Mouse (Mus musculus) adrenal gland, adult 18-20 months (tissue): ENCODE results near the gene Cdh16. TPM values are rescaled to one million over a fixed set of nuclear protein-coding genes. Genes with fewer than 3 reads are reported as not detected.
"Not testable (repeated sequence)": the region's sequence is repeated elsewhere in the genome, so short reads cannot be mapped to it uniquely, and the experiment has no call there.

Experiments
- DNase-seq, 2 experiments: peaks; one replicate each; pipeline ENCODE4 v3.0.0; 2021 to 2022; ENCODE audit warnings: low spot score in 2 of 2
- total RNA-seq, 2 experiments: library from RNA; stranded (reverse); gene quantifications; 1 replicate in 1 of 2; 2 replicates in 1 of 2; pipeline ENCODE4 v1.2.3; 2021

Gene Cdh16
- total RNA-seq, 2 experiments from 2014 or later: 0.86 TPM; not detected in 1

- no peak for DNase-seq
Measured at GRCm38 (mm10) chr8:104584522-104584921, 39.7 kb downstream of the Cdh16 start.

DNA sequence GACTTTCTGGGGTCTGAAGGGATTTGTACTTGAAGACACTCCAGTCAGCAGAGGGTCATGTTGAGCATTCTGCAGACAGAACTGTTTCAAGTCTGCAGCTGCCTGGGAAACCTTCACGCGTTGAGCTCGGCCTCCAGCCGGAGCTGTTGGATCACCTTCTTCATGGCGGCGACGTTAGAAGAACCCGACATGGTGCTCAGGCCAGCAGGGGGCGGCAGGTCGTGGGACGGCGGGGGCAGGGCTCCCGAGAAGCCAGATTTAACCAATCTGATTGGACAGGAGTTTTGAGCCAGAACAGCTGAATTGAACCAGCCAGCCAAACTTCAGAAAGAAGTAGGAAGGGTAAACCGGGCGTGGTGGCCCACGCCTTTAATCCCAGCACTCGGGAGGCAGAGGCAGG, 46.6 kb downstream of the Cdh16 start:
- not testable (repeated sequence) for DNase-seq

DNA sequence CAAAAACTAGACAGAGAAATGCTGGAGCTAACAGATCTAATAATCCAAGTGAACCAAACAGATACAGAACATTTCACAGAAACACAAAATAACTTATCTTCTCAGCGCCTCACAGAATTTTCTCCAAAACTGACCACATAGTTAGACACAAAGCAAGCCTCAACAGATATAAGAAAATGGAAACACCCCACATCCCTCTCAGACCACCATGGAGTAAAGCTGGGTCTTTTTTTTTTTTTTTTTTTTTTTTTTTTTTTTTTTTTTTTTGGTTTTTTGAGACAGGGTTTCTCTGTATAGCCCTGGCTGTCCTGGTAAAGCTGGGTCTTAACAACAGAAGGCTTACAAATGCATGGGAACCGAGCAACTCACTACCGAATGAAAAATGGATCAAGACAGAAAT, 47.4 kb downstream of the Cdh16 start:
- no peak for DNase-seq

DNA sequence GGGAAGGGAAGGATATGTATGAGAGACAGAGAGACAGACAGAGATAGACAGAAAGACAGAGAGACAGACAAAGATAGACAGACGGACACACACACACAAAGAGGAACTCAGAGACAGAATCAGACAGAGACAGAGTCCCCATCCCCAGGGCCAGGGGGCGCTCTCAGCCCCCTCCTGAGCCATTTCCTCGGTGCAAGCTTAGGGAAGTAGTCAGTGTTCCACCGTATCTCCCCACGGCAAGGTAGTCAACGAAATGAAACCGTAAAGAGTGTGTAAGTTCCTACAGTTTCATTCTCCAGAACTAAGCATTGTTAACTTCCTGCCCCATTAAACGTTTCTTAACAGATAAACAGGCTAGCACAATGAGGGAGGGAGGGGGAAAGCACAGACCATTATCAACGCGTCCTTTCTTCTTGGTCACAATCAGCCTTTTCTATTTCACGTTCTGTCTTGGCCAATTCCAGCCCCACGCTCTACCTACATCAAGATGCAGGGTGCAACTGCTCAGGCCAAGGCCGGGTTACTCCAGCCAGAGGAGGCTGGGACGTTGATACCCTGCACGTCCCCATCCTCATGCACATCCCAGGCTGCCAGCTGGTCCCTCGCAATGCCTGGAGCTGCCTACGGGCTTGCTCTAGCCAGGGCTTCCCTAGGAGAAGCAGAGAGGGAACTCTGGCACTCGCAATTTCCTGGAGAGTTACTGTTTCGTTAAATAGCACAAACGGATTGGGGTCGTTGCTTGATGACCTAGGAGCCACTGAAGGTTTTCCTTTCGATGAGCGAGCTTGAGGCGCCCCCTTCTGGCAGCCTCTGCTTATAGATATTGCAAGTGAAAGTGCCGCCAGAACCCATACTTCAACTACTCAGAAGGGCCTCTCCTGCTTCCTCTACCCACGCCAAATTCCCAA, 53.5 kb downstream of the Cdh16 start:
- DNase-seq: peak; percentile 79 to 86

DNA sequence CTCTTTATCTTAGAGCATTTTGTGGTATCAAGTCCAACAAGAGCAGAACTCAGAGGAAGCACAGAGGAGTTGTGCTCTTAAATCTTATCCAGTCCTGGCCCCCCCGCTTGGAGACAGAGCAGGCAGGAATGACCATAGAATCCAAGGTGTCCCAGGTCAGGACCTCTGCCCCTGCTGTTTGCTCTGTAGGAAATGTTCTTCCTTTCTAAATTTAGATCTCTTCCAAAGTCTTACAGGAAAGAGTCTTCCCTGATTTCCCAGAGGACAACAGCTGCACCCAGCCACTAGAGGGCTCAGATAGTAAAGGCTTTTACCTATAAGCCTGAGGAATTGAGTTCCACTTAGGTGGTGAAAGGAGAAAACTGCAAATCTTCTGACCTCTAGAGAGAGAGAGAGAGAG, 54.6 kb downstream of the Cdh16 start:
- peak in 1 of 2 experiments; percentile 30 for DNase-seq

DNA sequence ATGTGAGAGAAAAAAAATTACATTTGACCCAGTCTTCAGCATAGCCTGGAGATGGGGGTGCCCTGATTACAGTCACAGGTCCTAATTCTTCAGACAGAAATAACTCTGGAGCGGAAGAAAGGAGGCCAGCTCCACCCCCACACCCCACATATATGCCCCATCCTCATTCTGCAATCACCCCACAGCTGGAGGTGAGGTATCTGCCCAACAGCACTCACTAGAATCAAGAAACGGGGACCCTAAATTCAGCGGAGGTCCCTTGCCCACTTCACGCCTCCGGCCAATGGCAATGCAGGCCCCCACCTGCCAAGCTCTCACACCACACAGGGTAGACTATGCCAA, 58.8 kb downstream of the Cdh16 start:
- no peak for DNase-seq

DNA sequence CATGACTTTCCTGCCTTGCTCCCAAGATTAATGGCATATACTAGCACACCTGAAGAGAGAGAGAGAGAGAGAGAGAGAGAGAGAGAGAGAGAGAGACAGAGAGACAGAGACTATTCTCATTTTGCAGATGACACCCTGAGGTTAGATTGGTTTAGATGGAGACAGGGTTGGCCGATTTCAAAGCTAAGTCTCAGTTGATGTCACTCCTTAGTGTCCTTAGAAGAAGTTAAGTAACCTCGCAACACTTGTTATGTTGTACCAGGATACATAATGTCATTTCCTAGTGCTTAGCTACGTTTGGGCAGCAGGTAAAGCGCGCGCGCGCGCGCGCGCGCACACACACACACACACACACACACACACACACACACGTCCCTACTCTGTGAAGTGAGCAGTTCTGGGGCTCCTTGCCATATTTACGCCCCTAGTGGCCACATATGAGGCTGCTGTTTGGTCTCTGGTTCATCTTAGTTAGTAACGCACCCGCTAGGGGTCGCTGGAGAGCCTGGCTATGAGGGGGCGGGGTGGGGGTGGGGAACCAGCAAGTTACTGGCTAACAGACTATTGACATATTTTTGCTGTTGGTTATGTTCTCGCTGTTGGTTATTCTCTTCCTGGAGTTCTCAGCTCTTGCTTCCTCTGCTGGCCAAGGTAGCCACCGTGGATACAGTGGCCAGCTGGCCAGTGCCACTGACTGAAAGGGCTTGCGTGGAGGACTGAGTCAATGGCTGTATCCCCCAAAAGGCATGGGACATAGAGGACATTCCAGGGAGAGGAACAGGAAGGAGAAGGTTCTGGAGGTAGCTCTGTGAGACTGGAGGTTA, 59.4 kb downstream of the Cdh16 start:
- DNase-seq: peak; percentile 71 to 82

DNA sequence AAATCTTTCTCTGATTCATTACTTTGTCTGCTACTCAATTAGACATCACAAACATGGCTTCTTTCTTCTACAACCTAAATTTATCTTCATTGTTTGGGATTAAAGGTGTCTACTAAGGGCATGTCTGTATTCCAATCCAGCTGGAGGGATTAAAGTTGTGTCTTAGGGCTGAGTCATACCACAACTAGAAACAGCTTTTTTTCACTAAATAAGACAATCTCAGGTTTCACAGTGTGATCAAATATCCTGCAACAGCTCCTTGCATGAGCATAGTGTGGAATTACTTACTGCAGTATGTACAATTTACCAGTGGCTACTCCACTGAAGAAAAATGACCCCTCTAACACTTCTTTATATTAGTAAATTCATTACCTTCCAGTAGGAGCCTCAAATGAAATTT, 63.5 kb downstream of the Cdh16 start:
- no peak for DNase-seq

GRCm38 (mm10) chr8:104557226-104557625, 67.0 kb downstream of the Cdh16 start:
- no peak for DNase-seq

GRCm38 (mm10) chr8:104555191-104555590, 69.0 kb downstream of the Cdh16 start:
- DNase-seq: no peak

Other genes starting within 250 kb of the Cdh16 start
- gene Cmtm4, start 228.6 kb downstream of the Cdh16 start, total RNA-seq: 10 to 100 TPM; 39.6 to 44.5 TPM
- gene Dync1li2, start 181.3 kb downstream of the Cdh16 start, total RNA-seq: 100 to 1,000 TPM; 113 to 159 TPM
- gene Terb1, start 114.5 kb downstream of the Cdh16 start, total RNA-seq: under 1 TPM in 1 of 2 experiments, not detected in 1; 0.19 TPM
- gene Nae1, start 89.8 kb downstream of the Cdh16 start, total RNA-seq: 10 to 100 TPM; 31.2 to 38.1 TPM
- 1 to 10 TPM; 1.6 to 3.1 TPM for gene Car7, start 89.7 kb downstream of the Cdh16 start, total RNA-seq
- gene Pdp2, start 32.9 kb downstream of the Cdh16 start, total RNA-seq: 10 to 100 TPM; 34.8 to 34.9 TPM
- 1 to 10 TPM; 2.7 to 9.4 TPM for gene Rrad, start 6.9 kb upstream of the Cdh16 start, total RNA-seq
- 10 to 100 TPM; 40.7 to 50.0 TPM for gene Ciao2b, start 17.6 kb upstream of the Cdh16 start, total RNA-seq
- gene Ces2a, start 109.6 kb upstream of the Cdh16 start, total RNA-seq: not detected
- gene Ces2b, start 207.2 kb upstream of the Cdh16 start, total RNA-seq: under 1 TPM; 0.19 to 0.36 TPM
- not detected for gene Ces2c, start 222.7 kb upstream of the Cdh16 start, total RNA-seq